Mouse (Mus musculus) left cerebral cortex, adult 11 months (tissue): ENCODE measurements around the gene Cnr2.

Source experiments
- DNase-seq: peaks from one replicate; pipeline ENCODE4 v3.0.0; 2022; ENCODE audit warnings: low spot score

The Cnr2 gene

GRCm38 (mm10) chr4:135909326-135910066 is 14.3 kb downstream of the Cnr2 start:
- DNase-seq: no peak

- no peak for DNase-seq
Measured at GRCm38 (mm10) chr4:135911531-135911930, 16.3 kb downstream of the Cnr2 start.

- no peak for DNase-seq
Measured at GRCm38 (mm10) chr4:135912164-135912563, 17.0 kb downstream of the Cnr2 start.

GRCm38 (mm10) chr4:135912835-135913234 is 17.6 kb downstream of the Cnr2 start:
- no peak for DNase-seq

GRCm38 (mm10) chr4:135913433-135913832 is 18.2 kb downstream of the Cnr2 start:
- no peak for DNase-seq

GRCm38 (mm10) chr4:135918635-135919279 is 23.6 kb downstream of the Cnr2 start:
- no peak for DNase-seq

- no peak for DNase-seq
Measured at GRCm38 (mm10) chr4:135919280-135919639, 24.1 kb downstream of the Cnr2 start.

GRCm38 (mm10) chr4:135920304-135921241 is 25.4 kb downstream of the Cnr2 start, which contains the start of gene Fuca1:
Gene Fuca1, plus strand, starts transcription at chr4:135920735.
- DNase-seq: peak; percentile 87

- DNase-seq: no peak
Measured at GRCm38 (mm10) chr4:135921257-135922120, 26.3 kb downstream of the Cnr2 start.

- DNase-seq: no peak
Measured at GRCm38 (mm10) chr4:135922190-135922589, 27.0 kb downstream of the Cnr2 start.

- no peak for DNase-seq
Measured at GRCm38 (mm10) chr4:135924418-135924817, 29.2 kb downstream of the Cnr2 start.

- no peak for DNase-seq
Measured at GRCm38 (mm10) chr4:135925341-135925740, 30.1 kb downstream of the Cnr2 start.

GRCm38 (mm10) chr4:135926195-135926808 is 31.1 kb downstream of the Cnr2 start:
- DNase-seq: no peak

- DNase-seq: no peak
Measured at GRCm38 (mm10) chr4:135926861-135927260, 31.7 kb downstream of the Cnr2 start.

GRCm38 (mm10) chr4:135928376-135928775 is 33.2 kb downstream of the Cnr2 start:
- no peak for DNase-seq

GRCm38 (mm10) chr4:135929405-135929804 is 34.2 kb downstream of the Cnr2 start:
- no peak for DNase-seq

- DNase-seq: no peak
Measured at GRCm38 (mm10) chr4:135929828-135930227, 34.6 kb downstream of the Cnr2 start.

GRCm38 (mm10) chr4:135930239-135930638 is 35.0 kb downstream of the Cnr2 start:
- DNase-seq: no peak

GRCm38 (mm10) chr4:135931832-135932231 is 36.6 kb downstream of the Cnr2 start:
- DNase-seq: no peak

GRCm38 (mm10) chr4:135934708-135935500 is 39.7 kb downstream of the Cnr2 start:
- DNase-seq: no peak
